Mouse (Mus musculus): ENCODE measurements around the gene Rbm19. TPM values are rescaled to one million over a fixed set of nuclear protein-coding genes. Genes with fewer than 3 reads are reported as not detected.

The Rbm19 gene
- polyA plus RNA-seq, 1 experiment = 12.5 TPM

GRCm38 (mm10) chr5:120130163-120130562, 13.9 kb downstream of the Rbm19 start:
- WGBS = 91% methylated on average over 2 of the region's 2 CpGs
- no peak for DNase-seq (ENCODE audit: low read depth, low spot score)

DNA sequence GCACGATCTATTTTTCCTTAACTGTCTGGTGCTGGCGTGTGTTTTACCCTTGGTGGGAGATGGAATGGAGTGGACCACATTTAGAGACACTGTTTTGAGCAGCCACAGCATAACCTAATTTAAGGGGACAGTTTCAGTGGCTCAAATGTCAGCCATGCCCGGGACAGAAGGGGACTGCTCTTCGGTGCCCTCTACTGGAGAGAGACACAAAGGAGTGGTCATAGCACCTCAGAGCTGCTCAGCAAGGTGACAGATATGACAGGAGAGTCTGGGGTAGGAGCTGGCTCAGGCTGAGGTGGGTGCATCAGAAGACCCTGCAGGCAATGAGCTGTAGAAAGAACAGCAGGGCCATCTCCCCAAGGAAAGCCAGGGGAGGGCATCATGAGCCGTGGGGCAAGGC, 15.3 kb downstream of the Rbm19 start:
- WGBS = 67% methylated on average over 5 of the region's 5 CpGs
- no peak for DNase-seq (ENCODE audit: low read depth, low spot score)

DNA sequence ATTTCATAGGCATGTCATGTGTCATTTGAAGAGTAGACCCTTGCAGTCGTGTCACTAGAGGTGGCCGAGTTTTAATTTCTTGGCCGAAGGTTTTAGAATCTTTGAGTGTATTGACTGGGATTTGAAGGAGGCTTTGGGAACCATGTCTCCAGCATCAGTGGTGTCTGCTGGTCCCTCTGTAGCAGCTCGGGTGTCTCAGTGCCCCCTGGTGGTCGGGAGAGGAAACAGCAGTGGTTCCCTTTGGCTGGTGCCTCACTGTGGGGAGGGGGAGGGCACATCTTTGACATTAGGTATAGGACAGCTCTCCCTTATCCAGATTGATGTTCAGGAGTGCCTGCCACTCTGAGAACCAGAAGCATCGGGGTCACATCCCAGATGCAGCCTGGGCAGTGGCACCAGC, 17.7 kb downstream of the Rbm19 start:
- no peak for DNase-seq (ENCODE audit: low read depth, low spot score)
- 47% methylated on average over 6 of the region's 6 CpGs for WGBS

GRCm38 (mm10) chr5:120135337-120135736, 19.1 kb downstream of the Rbm19 start:
- DNase-seq (ENCODE audit: low read depth, low spot score) = no peak
- WGBS = 96% methylated on average over 14 of the region's 14 CpGs

GRCm38 (mm10) chr5:120135823-120136222, 19.6 kb downstream of the Rbm19 start:
- 87% methylated on average over 3 of the region's 3 CpGs for WGBS
- DNase-seq (ENCODE audit: low read depth, low spot score) = no peak

GRCm38 (mm10) chr5:120136236-120136675, 20.0 kb downstream of the Rbm19 start:
- 84% methylated on average over 10 of the region's 10 CpGs for WGBS
- no peak for DNase-seq (ENCODE audit: low read depth, low spot score)

GRCm38 (mm10) chr5:120137038-120137437, 20.8 kb downstream of the Rbm19 start:
- DNase-seq (ENCODE audit: low read depth, low spot score) = no peak
- WGBS = 96% methylated on average over 5 of the region's 5 CpGs

DNA sequence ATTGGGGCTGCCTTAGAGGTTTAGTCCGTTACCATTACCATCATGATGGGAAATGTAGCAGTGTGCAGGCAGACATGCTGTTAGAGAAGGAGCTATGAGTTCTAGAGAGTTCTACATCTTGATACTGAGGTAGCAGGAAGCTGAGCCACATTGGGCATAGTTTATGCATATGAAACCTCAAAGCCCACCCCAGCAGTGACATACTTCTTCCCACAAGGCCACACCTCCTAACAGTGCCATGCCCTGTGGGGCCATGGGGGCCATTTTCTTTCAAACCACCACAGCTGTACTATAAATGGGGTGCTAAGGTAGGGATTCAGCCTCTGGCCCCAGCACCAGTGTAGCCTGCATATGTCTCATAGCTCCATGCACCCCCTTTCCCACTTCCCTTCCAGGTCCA, 21.6 kb downstream of the Rbm19 start:
- no peak for DNase-seq (ENCODE audit: low read depth, low spot score)
- WGBS = 97% methylated on average over 1 of the region's 1 CpGs

DNA sequence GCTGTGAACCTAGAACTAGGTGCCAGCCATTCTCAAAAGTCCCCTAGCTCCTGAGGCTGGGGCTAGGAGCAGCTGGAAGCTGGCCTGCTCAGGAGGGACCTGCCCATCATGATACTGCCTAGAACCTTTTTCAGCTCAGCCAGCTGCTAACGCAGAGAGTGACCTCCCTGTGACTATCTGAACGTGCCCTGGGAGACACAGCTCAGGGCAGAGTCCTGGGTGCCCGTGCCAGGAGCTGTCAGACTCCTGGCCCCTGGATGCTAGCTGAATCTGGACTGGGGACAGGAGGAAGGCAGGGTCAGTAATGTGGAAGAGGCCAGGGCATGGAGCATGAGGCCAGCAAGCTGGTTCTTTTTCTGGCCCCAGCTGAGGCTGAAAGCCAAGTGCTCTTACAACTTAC, 22.1 kb downstream of the Rbm19 start:
- no peak for DNase-seq (ENCODE audit: low read depth, low spot score)
- WGBS = 84% methylated on average over 3 of the region's 3 CpGs

- 72% methylated on average over 8 of the region's 8 CpGs for WGBS
- no peak for DNase-seq (ENCODE audit: low read depth, low spot score)
These were observed 23.0 kb downstream of the Rbm19 start for GRCm38 (mm10) chr5:120139224-120139623.

- DNase-seq (ENCODE audit: low read depth, low spot score) = no peak
- WGBS = 65% methylated on average over 7 of the region's 7 CpGs
These were observed 27.7 kb downstream of the Rbm19 start for GRCm38 (mm10) chr5:120143941-120144340.

DNA sequence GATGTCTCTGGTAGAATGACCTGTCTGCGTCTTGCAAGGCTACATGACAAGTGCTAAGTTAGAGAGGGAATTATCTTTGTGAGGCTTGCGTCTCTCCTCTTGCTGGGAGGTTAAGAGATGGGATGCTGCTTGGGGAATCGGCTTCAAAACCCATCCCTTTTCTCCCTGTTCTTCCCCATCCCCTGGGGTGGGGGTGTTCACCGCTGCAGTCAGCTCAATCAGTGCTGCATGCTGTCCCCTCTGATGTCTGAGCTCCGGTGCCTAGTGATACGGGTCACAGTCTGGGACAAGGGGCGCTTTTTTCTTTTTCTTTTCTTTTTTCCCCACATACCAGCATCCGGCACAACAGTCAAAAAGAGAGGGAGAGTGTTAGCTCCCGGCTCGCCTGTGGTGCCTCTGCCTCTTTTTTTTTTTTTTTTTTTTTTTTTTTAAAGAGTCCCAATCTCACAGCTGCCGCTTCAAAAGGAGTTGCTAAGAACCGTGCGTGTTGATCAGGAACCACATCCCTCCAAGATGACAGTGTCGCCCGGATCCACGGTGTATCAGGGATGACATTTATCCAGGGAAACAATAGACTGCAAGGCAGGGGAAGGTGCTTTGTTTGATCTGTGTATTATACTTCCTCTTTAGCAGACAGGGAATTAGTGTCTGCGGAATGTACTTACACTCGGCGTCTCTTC, 29.2 kb downstream of the Rbm19 start:
- WGBS = 90% methylated on average over 19 of the region's 19 CpGs
- DNase-seq (ENCODE audit: low read depth, low spot score) = no peak

DNA sequence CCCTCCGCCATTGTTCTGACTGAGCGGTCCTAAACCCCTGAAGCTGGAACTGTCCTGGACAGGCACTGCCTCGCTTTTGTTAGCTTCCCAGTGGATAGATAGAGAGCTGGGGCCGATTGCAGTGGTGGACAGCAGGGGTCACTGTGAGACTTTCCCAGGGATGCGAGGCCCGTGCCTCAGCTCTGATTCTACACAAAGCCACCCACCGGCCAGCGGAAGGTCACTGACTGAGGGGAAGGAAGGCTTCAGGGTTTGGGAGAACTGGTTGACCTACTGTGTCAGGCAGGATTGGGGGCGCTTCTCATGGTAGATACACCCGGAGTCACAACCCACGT, 29.8 kb downstream of the Rbm19 start:
- DNase-seq (ENCODE audit: low read depth, low spot score) = no peak
- WGBS = 79% methylated on average over 11 of the region's 11 CpGs

DNA sequence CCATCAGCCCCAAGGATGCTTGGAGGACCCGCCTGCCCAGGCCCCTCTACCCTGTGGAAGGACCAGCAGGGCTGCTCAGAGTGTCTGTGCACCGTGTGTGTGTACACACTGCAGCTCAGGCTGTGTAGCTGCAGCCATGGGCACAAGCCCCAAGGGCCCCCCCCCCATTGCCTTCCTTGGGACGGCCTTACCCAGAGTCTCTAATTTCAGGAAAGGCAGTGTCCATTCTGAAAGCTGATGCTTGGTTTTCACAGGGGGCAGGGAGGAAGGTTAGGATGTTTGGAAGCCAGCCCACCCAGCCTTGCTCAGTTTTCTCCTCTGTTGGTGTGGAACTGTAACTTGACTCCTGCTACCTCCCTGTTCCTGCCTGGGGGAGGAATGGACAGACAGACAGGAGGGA, 30.6 kb downstream of the Rbm19 start:
- WGBS = 84% methylated on average over 3 of the region's 3 CpGs
- DNase-seq (ENCODE audit: low read depth, low spot score) = no peak

GRCm38 (mm10) chr5:120148246-120148645, 32.0 kb downstream of the Rbm19 start:
- DNase-seq (ENCODE audit: low read depth, low spot score) = no peak
- WGBS = 91% methylated on average over 9 of the region's 9 CpGs

DNA sequence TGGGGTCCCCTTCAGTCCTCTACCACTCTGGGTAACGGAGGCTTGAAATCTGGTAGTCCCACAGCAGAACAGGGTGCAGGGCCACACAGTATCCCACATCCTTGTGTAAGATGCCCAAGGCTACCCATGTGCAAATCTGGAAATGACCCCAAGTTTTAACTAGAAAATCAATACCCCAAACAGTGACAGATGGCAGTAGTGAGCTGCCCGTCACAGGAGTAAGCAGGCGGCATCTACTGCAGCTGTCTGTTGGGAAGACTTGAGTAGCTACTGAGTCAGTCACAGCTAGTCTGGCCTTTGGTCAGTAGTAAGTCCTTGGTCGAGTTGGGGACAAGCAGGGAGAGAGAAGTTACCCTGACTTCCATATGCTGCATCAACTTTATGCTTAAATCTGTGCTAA, 34.9 kb downstream of the Rbm19 start:
- 87% methylated on average over 4 of the region's 4 CpGs for WGBS
- no peak for DNase-seq (ENCODE audit: low read depth, low spot score)

GRCm38 (mm10) chr5:120153140-120153539, 36.9 kb downstream of the Rbm19 start:
- 88% methylated on average over 3 of the region's 3 CpGs for WGBS
- no peak for DNase-seq (ENCODE audit: low read depth, low spot score)

DNA sequence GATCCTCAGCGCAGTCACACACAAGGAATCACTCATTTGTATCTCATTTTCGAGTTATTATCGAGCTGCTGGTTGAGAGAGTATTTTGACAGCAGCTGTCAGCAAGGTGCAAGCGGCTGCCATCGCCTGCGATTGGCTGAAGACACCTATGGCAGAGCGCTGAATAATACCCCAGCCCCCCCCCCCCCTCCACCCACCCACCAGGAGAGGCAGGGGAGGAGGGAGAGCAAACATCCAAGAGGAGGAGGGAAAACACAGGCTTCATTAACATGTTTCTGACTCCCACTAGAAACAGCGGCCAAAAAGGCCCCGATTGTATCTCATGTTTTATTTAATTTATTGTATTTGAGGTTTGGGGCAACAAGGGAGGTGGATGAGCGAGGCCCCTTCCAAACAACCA, 39.4 kb downstream of the Rbm19 start:
- WGBS = 80% methylated on average over 10 of the region's 10 CpGs

GRCm38 (mm10) chr5:120156166-120156909, 40.1 kb downstream of the Rbm19 start:
- WGBS = 71% methylated on average over 21 of the region's 21 CpGs
- DNase-seq (ENCODE audit: low read depth, low spot score) = no peak

More for the DNA sequence above, 39.4 kb downstream of the Rbm19 start:
- DNase-seq (ENCODE audit: low read depth, low spot score) = no peak

GRCm38 (mm10) chr5:120157115-120157514, 40.9 kb downstream of the Rbm19 start:
- no peak for DNase-seq (ENCODE audit: low read depth, low spot score)
- 69% methylated on average over 3 of the region's 3 CpGs for WGBS

- no peak for DNase-seq (ENCODE audit: low read depth, low spot score)
- WGBS = 55% methylated on average over 2 of the region's 2 CpGs
These were observed 42.2 kb downstream of the Rbm19 start for GRCm38 (mm10) chr5:120158476-120158875.
